Mouse (Mus musculus) thymus, adult 2 months (tissue): ENCODE measurements around the gene Zfp429.

Experiments used
- CTCF ChIP-seq: fragments of 200-500 bp; IDR thresholded peaks from 2 replicates; pipeline ENCODE4 v1.5.1; 2012; ENCODE audit warnings: mild to moderate bottlenecking, control low read depth, low read length, moderate library complexity, borderline replicate concordance; ENCODE audit not compliant: control insufficient read depth, poor library complexity, insufficient read depth; ENCODE audit errors: extremely low read depth
- POLR2A ChIP-seq: fragments of 200-500 bp; IDR thresholded peaks from 2 replicates; pipeline ENCODE4 v1.6.1; 2012; ENCODE audit warnings: mild to moderate bottlenecking, low read length, control low read depth, moderate library complexity; ENCODE audit not compliant: control insufficient read depth, poor library complexity, insufficient read depth; ENCODE audit errors: extremely low read depth

GRCm38 (mm10) chr13:67420558-67421206, 21.1 kb upstream of the Zfp429 start:
- TF ChIP-seq CTCF (no peak), POLR2A (no peak)
